Mouse (Mus musculus): ENCODE measurements at regions not wholly inside any gene's neighbourhood (a gene's known extent, or its start where the extent isn't known, plus 50 kb on each side); places are given as distances from the start of the nearest gene placed in this dataset.

DNA sequence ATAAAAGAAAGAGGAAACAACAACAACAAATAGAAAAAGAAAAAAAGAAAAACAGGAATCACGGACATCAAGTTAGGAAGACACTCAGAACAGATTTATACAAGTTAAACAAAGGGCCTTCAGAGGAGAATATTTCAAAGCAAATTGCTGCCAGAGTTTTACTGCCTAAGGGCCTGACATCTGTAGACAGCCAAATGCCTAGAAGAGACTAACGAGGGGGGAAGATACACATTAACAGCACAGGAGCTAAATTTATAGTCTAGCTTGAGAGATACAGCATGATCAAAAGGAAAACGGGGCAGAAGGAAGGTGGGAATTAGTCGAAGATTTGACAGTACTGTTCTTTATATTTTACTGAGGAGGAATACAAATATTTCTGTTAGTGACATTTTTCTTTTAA is 933.9 kb upstream of the Ddx18 start:
- TF ChIP-seq TCF3 (IDR thresholded peaks at IDR 0.05; ENCODE audit: insufficient read length, low read depth) (no peak), MAX (IDR thresholded peaks at IDR 0.05; ENCODE audit: low read depth) (no peak), CEBPB (IDR thresholded peaks at IDR 0.05; ENCODE audit: insufficient read depth, poor library complexity, severe bottlenecking) (no peak)

Measured in myocyte (in vitro differentiated cells).